Mouse (Mus musculus) heart, embryonic 10.5 days (tissue): Measurements from ENCODE around the gene Eif5. TPM values are rescaled to one million over a fixed set of nuclear protein-coding genes. Genes with fewer than 3 reads are reported as not detected.
A peak's percentile ranks its signal among the peaks of the same experiment; 100 is the strongest.
"Not testable (repeated sequence)": the region's sequence is repeated elsewhere in the genome, so short reads cannot be mapped to it uniquely, and the experiment has no call there.

Source experiments
- DNase-seq: peaks from one replicate; pipeline ENCODE4 v3.0.0-alpha.2; 2017; ENCODE audit warnings: low spot score
- H3K27ac ChIP-seq: fragments of 300-500 bp; sonication (generic); 2 replicates; pipeline ENCODE4 v1.5.1; 2016; ENCODE audit warnings: mild to moderate bottlenecking
- H3K27me3 ChIP-seq: fragments of 300-500 bp; sonication (generic); 2 replicates; pipeline ENCODE4 v1.6.1; 2016; ENCODE audit warnings: mild to moderate bottlenecking; ENCODE audit not compliant: poor library complexity, insufficient read depth, severe bottlenecking
- H3K36me3 ChIP-seq: fragments of 300-500 bp; sonication (generic); 2 replicates; pipeline ENCODE4 v1.6.1; 2016; ENCODE audit warnings: mild to moderate bottlenecking, moderate library complexity
- H3K4me1 ChIP-seq: fragments of 300-500 bp; sonication (generic); 2 replicates; pipeline ENCODE4 v1.6.1; 2016; ENCODE audit warnings: mild to moderate bottlenecking
- H3K4me3 ChIP-seq: fragments of 300-500 bp; sonication (generic); 2 replicates; pipeline ENCODE4 v1.5.1; 2016; ENCODE audit warnings: mild to moderate bottlenecking, moderate library complexity
- H3K9me3 ChIP-seq: fragments of 300-500 bp; sonication (generic); 2 replicates; pipeline ENCODE4 v1.6.1; 2016; ENCODE audit warnings: mild to moderate bottlenecking, moderate library complexity
- WGBS: fragments of 180-500 bp; shearing (Covaris S2); methylation state at CpG from one replicate; pipeline ENCODE4 v1.1.7; 2016; 5-methylcytosine and 5-hydroxymethylcytosine counted together
- polyA plus RNA-seq: library from polyadenylated mRNA; unstranded; fragments of >200 nt; fragmentation: Nextera tagmentation; extraction: Ambion mirVana; gene quantifications from 2 replicates; pipeline ENCODE4 v1.2.1, GENCODE M21; 2016

The Eif5 gene
- polyA plus RNA-seq, 1 experiment from 2014 or later: 616 TPM

- no peak for DNase-seq
- H3K36me3 ChIP-seq: 0 out of 2 replicates have a peak, but pooled peaks cover 3% of the 10 kb centered on the region
- no peak overlapping the region for H3K4me3 ChIP-seq
- no peak overlapping the region for H3K27ac ChIP-seq
- H3K4me1 ChIP-seq: peaks cover 28% of the 10 kb centered on the region
- H3K27me3 ChIP-seq: no peaks in the 10 kb centered on the region
- WGBS: 54% methylated on average over 11 of the region's 11 CpGs
- no peaks in the 10 kb centered on the region for H3K9me3 ChIP-seq
Measured at GRCm38 (mm10) chr12:111533096-111533794, 4.6 kb upstream of the Eif5 start.

- no peak for DNase-seq
- no peak overlapping the region for H3K27ac ChIP-seq
- peaks cover 37% of the 10 kb centered on the region for H3K4me1 ChIP-seq
- H3K27me3 ChIP-seq: no peaks in the 10 kb centered on the region
- WGBS: 54% methylated on average over 6 of the region's 6 CpGs
- peaks cover 19% of the 10 kb centered on the region for H3K36me3 ChIP-seq
- no peaks in the 10 kb centered on the region for H3K9me3 ChIP-seq
- no peak overlapping the region for H3K4me3 ChIP-seq
Measured at GRCm38 (mm10) chr12:111535281-111535680, 2.5 kb upstream of the Eif5 start.

- H3K4me3 ChIP-seq: no peak overlapping the region
- no peaks in the 10 kb centered on the region for H3K27me3 ChIP-seq
- H3K4me1 ChIP-seq: peaks cover 40% of the 10 kb centered on the region
- 70% methylated on average over 5 of the region's 5 CpGs for WGBS
- H3K36me3 ChIP-seq: peaks cover 24% of the 10 kb centered on the region
- no peak overlapping the region for H3K27ac ChIP-seq
- no peak for DNase-seq
- no peaks in the 10 kb centered on the region for H3K9me3 ChIP-seq
Measured at GRCm38 (mm10) chr12:111535762-111536161, 2.1 kb upstream of the Eif5 start.

GRCm38 (mm10) chr12:111536746-111537145, 1.1 kb upstream of the Eif5 start:
- Histone ChIP-seq H3K4me3 (peak overlapping the region; percentile 95), H3K4me1 (peaks cover 36% of the 10 kb centered on the region), H3K27ac (peak overlapping the region; percentile 100), H3K9me3 (no peaks in the 10 kb centered on the region), H3K27me3 (no peaks in the 10 kb centered on the region), H3K36me3 (peaks cover 34% of the 10 kb centered on the region)
- 58% methylated on average over 4 of the region's 4 CpGs for WGBS
- no peak for DNase-seq

GRCm38 (mm10) chr12:111537341-111537740, 475 bp upstream of the Eif5 start:
- Histone ChIP-seq H3K4me3 (peak overlapping the region; percentile 95), H3K4me1 (peaks cover 36% of the 10 kb centered on the region), H3K9me3 (no peaks in the 10 kb centered on the region), H3K36me3 (peaks cover 40% of the 10 kb centered on the region), H3K27ac (peak overlapping the region; percentile 100), H3K27me3 (no peaks in the 10 kb centered on the region)
- DNase-seq: no peak
- 2% methylated on average over 22 of the region's 22 CpGs for WGBS

- H3K4me1 ChIP-seq: peaks cover 36% of the 10 kb centered on the region
- DNase-seq: peak; percentile 91
- peak overlapping the region; percentile 95 for H3K4me3 ChIP-seq
- H3K27me3 ChIP-seq: no peaks in the 10 kb centered on the region
- no peaks in the 10 kb centered on the region for H3K9me3 ChIP-seq
- H3K27ac ChIP-seq: peak overlapping the region; percentile 100
- H3K36me3 ChIP-seq: peaks cover 48% of the 10 kb centered on the region
- WGBS: under 1% methylated on average over 105 of the region's 111 CpGs
Measured at GRCm38 (mm10) chr12:111538292-111539040, 650 bp downstream of the Eif5 start.

GRCm38 (mm10) chr12:111539041-111539345, 1.2 kb downstream of the Eif5 start:
- Histone ChIP-seq H3K27me3 (no peaks in the 10 kb centered on the region), H3K4me1 (peaks cover 36% of the 10 kb centered on the region), H3K36me3 (peaks cover 54% of the 10 kb centered on the region), H3K4me3 (peak overlapping the region; percentile 95), H3K27ac (peak overlapping the region; percentile 100), H3K9me3 (no peaks in the 10 kb centered on the region)
- WGBS: 2% methylated on average over 18 of the region's 18 CpGs
- peak; percentile 84 for DNase-seq

GRCm38 (mm10) chr12:111547070-111547469, 9.3 kb downstream of the Eif5 start:
- Histone ChIP-seq H3K9me3 (no peaks in the 10 kb centered on the region), H3K4me1 (no peaks in the 10 kb centered on the region), H3K27me3 (no peaks in the 10 kb centered on the region), H3K27ac (no peak overlapping the region), H3K36me3 (peaks cover 60% of the 10 kb centered on the region), H3K4me3 (no peak overlapping the region)
- DNase-seq: no peak
- WGBS: 88% methylated on average over 3 of the region's 3 CpGs

- no peak for DNase-seq
- 63% methylated on average over 2 of the region's 2 CpGs for WGBS
- Histone ChIP-seq H3K36me3 (peaks cover 43% of the 10 kb centered on the region), H3K4me1 (no peaks in the 10 kb centered on the region), H3K4me3 (no peak overlapping the region), H3K9me3 (no peaks in the 10 kb centered on the region), H3K27me3 (no peaks in the 10 kb centered on the region), H3K27ac (no peak overlapping the region)
Measured at GRCm38 (mm10) chr12:111548555-111549289, 10.9 kb downstream of the Eif5 start.

GRCm38 (mm10) chr12:111550679-111551078, 12.9 kb downstream of the Eif5 start:
- H3K9me3 ChIP-seq: no peaks in the 10 kb centered on the region
- H3K27me3 ChIP-seq: no peaks in the 10 kb centered on the region
- no peak overlapping the region for H3K4me3 ChIP-seq
- H3K4me1 ChIP-seq: no peaks in the 10 kb centered on the region
- H3K27ac ChIP-seq: no peak overlapping the region
- peaks cover 28% of the 10 kb centered on the region for H3K36me3 ChIP-seq
- WGBS: 40% methylated on average over 1 of the region's 1 CpGs
- no peak for DNase-seq

- Histone ChIP-seq H3K27me3 (no peaks in the 10 kb centered on the region), H3K9me3 (no peaks in the 10 kb centered on the region), H3K4me3 (no peak overlapping the region), H3K36me3 (peaks cover 12% of the 10 kb centered on the region), H3K27ac (no peak overlapping the region), H3K4me1 (no peaks in the 10 kb centered on the region)
- no peak for DNase-seq
- 79% methylated on average over 8 of the region's 8 CpGs for WGBS
Measured at GRCm38 (mm10) chr12:111552342-111552741, 14.5 kb downstream of the Eif5 start.

GRCm38 (mm10) chr12:111555357-111555756, 17.5 kb downstream of the Eif5 start:
- no peak for DNase-seq
- H3K27me3 ChIP-seq: no peaks in the 10 kb centered on the region
- peaks cover 8% of the 10 kb centered on the region; the same call in 1 of the 2 replicates for H3K4me1 ChIP-seq
- no peaks in the 10 kb centered on the region for H3K9me3 ChIP-seq
- 66% methylated on average over 4 of the region's 4 CpGs for WGBS
- H3K36me3 ChIP-seq: no peaks in the 10 kb centered on the region
- no peak overlapping the region for H3K4me3 ChIP-seq
- H3K27ac ChIP-seq: no peak overlapping the region

GRCm38 (mm10) chr12:111555893-111556292, 18.1 kb downstream of the Eif5 start:
- not testable (repeated sequence) for H3K36me3 ChIP-seq, H3K4me3 ChIP-seq, DNase-seq, H3K27me3 ChIP-seq, H3K27ac ChIP-seq, H3K9me3 ChIP-seq
- whole genome bisulfite sequencing: 83% methylated on average over 5 of the region's 5 CpGs
- peaks cover 11% of the 10 kb centered on the region; the same call in 1 of the 2 replicates for H3K4me1 ChIP-seq
